Mouse (Mus musculus) hindbrain, embryonic 10.5 days (tissue): ENCODE results near the gene Hacd3. TPM values are rescaled to one million over a fixed set of nuclear protein-coding genes. Genes with fewer than 3 reads are reported as not detected.

ENCODE experiments used
- polyA plus RNA-seq: library from polyadenylated mRNA; unstranded; fragments of >200 nt; fragmentation: Nextera tagmentation; extraction: Ambion mirVana; gene quantifications from 2 replicates; pipeline ENCODE4 v1.2.1, GENCODE M21; 2016

Gene Hacd3
- polyA plus RNA-seq, 1 experiment from 2014 or later, result 115 TPM

Other genes starting within 250 kb of the Hacd3 start
- 8.0 and 8.8 TPM in 2 replicates for gene Dennd4a, start 210.4 kb downstream of the Hacd3 start, polyA plus RNA-seq
- gene Slc24a1, start 70.1 kb downstream of the Hacd3 start, polyA plus RNA-seq, result 0.05 TPM in 1 of 2 replicates, not detected in the other
- gene Ints14, start 60.8 kb downstream of the Hacd3 start, polyA plus RNA-seq, result 64.9 and 70.4 TPM in 2 replicates
- gene Dpp8, start 10.7 kb upstream of the Hacd3 start, polyA plus RNA-seq, result 38.5 and 39.9 TPM in 2 replicates
- 8.3 and 10.4 TPM in 2 replicates for gene Igdcc4, start 79.8 kb upstream of the Hacd3 start, polyA plus RNA-seq
- 218 and 357 TPM in 2 replicates for gene Igdcc3, start 119.5 kb upstream of the Hacd3 start, polyA plus RNA-seq
- 7.7 and 8.0 TPM in 2 replicates for gene Parp16, start 173.7 kb upstream of the Hacd3 start, polyA plus RNA-seq
- 0.25 TPM in 1 of 2 replicates, not detected in the other for gene Cilp, start 243.5 kb upstream of the Hacd3 start, polyA plus RNA-seq